Mouse (Mus musculus) hindbrain, embryonic 11.5 days (tissue): ENCODE results near the gene Prss2. TPM values are rescaled to one million over a fixed set of nuclear protein-coding genes. Genes with fewer than 3 reads are reported as not detected.
"Not testable (repeated sequence)": the region's sequence is repeated elsewhere in the genome, so short reads cannot be mapped to it uniquely, and the experiment has no call there.

Experiments used
- ATAC-seq: fragments of 200-750 bp; cut with Nextera tagmentation; 2 replicates; pipeline ENCODE4 v1.8.0; 2017; ENCODE audit warnings: mild to moderate bottlenecking, moderate TSS enrichment, moderate library complexity; ENCODE audit not compliant: low FRiP score
- DNase-seq: peaks from one replicate; pipeline ENCODE4 v3.0.0-alpha.2; 2015; ENCODE audit warnings: low spot score
- H3K27ac ChIP-seq: fragments of 300-500 bp; sonication (generic); 2 replicates; pipeline ENCODE4 v1.5.1; 2014; ENCODE audit warnings: mild to moderate bottlenecking, low read depth, low read length
- H3K27me3 ChIP-seq: fragments of 300-500 bp; sonication (generic); 2 replicates; pipeline ENCODE4 v1.6.1; 2014; ENCODE audit warnings: mild to moderate bottlenecking, low read length, moderate library complexity, mixed read lengths; ENCODE audit not compliant: control insufficient read depth, insufficient read depth
- H3K36me3 ChIP-seq: fragments of 300-500 bp; sonication (generic); 2 replicates; pipeline ENCODE4 v1.6.1; 2014; ENCODE audit warnings: mild to moderate bottlenecking, low read length, moderate library complexity, mixed read lengths; ENCODE audit not compliant: control insufficient read depth, insufficient read depth
- H3K4me1 ChIP-seq: fragments of 300-500 bp; sonication (generic); replicated peaks from 2 replicates; pipeline ENCODE4 v1.6.1; 2014; ENCODE audit warnings: low read length, mixed read lengths; ENCODE audit not compliant: control insufficient read depth, insufficient read depth
- H3K4me2 ChIP-seq: fragments of 300-500 bp; sonication (generic); replicated peaks from 2 replicates; pipeline ENCODE4 v1.6.1; 2014; ENCODE audit warnings: mild to moderate bottlenecking, low read depth, low read length
- H3K4me3 ChIP-seq: fragments of 300-500 bp; sonication (generic); 2 replicates; pipeline ENCODE4 v1.5.1; 2014; ENCODE audit warnings: low read depth, low read length
- H3K9ac ChIP-seq: fragments of 300-500 bp; sonication (generic); 2 replicates; pipeline ENCODE4 v1.6.1; 2014; ENCODE audit warnings: low read depth, low read length
- H3K9me3 ChIP-seq: fragments of 300-500 bp; sonication (generic); 2 replicates; pipeline ENCODE4 v1.6.1; 2016; ENCODE audit warnings: low read length; ENCODE audit not compliant: control insufficient read depth
- WGBS: fragments of 180-500 bp; shearing (Covaris S2); extraction: QIAGEN DNeasy Blood & Tissue Kit; methylation state at CpG from one replicate; pipeline ENCODE4 v1.1.7; 2014; 5-methylcytosine and 5-hydroxymethylcytosine counted together
- polyA plus RNA-seq: library from polyadenylated mRNA; unstranded; fragments of >200 nt; fragmentation: Nextera tagmentation; extraction: Ambion mirVana; gene quantifications from 2 replicates; pipeline ENCODE4 v1.2.1, GENCODE M21; 2014

Prss2 gene
- polyA plus RNA-seq, 1 experiment from 2014 or later = not detected

DNA sequence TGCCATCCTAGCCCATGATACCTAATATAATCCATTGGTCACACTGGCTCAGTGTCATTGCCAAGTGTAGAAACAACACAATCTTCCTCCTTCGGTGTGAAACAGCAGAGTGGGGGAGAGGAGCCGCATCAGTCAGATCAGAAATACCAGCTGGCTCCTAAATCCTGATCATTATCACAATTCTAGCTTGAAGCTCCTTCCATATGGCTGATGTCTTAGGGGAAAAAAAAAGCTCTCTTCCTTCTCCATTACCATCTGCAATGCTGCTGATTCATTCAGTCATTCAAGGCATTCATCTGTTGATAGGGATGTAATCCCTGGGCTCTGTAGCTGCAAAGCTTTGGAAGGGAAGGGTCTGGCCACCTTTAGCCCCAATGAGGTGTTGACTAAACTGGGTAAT is 38.7 kb downstream of the Prss2 start:
- Histone ChIP-seq H3K9me3 (no peaks in the 10 kb centered on the region), H3K27me3 (no peaks in the 10 kb centered on the region), H3K9ac (no peak overlapping the region), H3K4me3 (no peak overlapping the region), H3K4me2 (no peak overlapping the region), H3K36me3 (no peaks in the 10 kb centered on the region), H3K4me1 (no peaks in the 10 kb centered on the region), H3K27ac (no peak overlapping the region)
- 81% methylated on average over 2 of the region's 2 CpGs for WGBS
- no peak for ATAC-seq
- no peak for DNase-seq

DNA sequence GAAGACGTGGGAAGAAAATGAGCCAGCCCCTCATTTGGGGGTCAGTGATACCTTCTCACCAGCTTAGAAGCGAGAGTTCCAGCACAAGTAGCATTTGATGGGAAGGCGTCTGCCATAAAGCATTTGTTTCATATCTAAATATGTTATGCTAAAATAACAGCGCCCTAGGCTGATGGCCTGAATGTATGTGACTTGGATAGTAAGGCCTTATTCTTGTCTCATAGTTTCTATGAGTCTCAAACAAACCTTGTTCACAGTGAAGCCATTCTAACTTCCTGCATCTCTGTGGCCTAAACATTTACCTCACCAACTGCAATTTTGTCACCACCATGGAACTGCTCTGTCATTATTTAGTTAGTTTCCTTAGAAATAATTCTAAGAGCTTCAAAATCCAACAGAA is 41.0 kb downstream of the Prss2 start:
- DNase-seq (no peak), ATAC-seq (peak; percentile 47; the same call in 1 of the 2 replicates)
- no peak overlapping the region for H3K27ac ChIP-seq

GRCm38 (mm10) chr6:41563104-41563951 is 41.7 kb downstream of the Prss2 start:
- DNase-seq = peak; percentile 33
- not testable (repeated sequence) for H3K9ac ChIP-seq, H3K4me2 ChIP-seq, H3K4me1 ChIP-seq, H3K9me3 ChIP-seq, H3K36me3 ChIP-seq, H3K27me3 ChIP-seq, H3K27ac ChIP-seq
- WGBS = 46% methylated on average over 4 of the region's 23 CpGs
- peak overlapping the region; percentile 16; the same call in 1 of the 2 replicates for H3K4me3 ChIP-seq
- ATAC-seq = peak; percentile 76

More for the DNA sequence above, 41.0 kb downstream of the Prss2 start:
- H3K4me2 ChIP-seq = no peak overlapping the region
- no peaks in the 10 kb centered on the region for H3K36me3 ChIP-seq
- 90% methylated on average over 4 of the region's 4 CpGs for WGBS
- H3K9ac ChIP-seq = no peak overlapping the region
- H3K27me3 ChIP-seq = no peaks in the 10 kb centered on the region
- peak overlapping the region; percentile 16; the same call in 1 of the 2 replicates for H3K4me3 ChIP-seq
- H3K9me3 ChIP-seq = no peaks in the 10 kb centered on the region
- H3K4me1 ChIP-seq = no peaks in the 10 kb centered on the region

GRCm38 (mm10) chr6:41565261-41565660 is 43.7 kb downstream of the Prss2 start:
- H3K4me3 ChIP-seq = no peak overlapping the region
- ATAC-seq = no peak
- no peaks in the 10 kb centered on the region for H3K36me3 ChIP-seq
- no peak for DNase-seq
- 59% methylated on average over 1 of the region's 1 CpGs for WGBS
- H3K9ac ChIP-seq = no peak overlapping the region
- no peaks in the 10 kb centered on the region for H3K4me1 ChIP-seq
- H3K4me2 ChIP-seq = no peak overlapping the region
- no peaks in the 10 kb centered on the region for H3K27me3 ChIP-seq
- H3K9me3 ChIP-seq = no peaks in the 10 kb centered on the region
- H3K27ac ChIP-seq = no peak overlapping the region

DNA sequence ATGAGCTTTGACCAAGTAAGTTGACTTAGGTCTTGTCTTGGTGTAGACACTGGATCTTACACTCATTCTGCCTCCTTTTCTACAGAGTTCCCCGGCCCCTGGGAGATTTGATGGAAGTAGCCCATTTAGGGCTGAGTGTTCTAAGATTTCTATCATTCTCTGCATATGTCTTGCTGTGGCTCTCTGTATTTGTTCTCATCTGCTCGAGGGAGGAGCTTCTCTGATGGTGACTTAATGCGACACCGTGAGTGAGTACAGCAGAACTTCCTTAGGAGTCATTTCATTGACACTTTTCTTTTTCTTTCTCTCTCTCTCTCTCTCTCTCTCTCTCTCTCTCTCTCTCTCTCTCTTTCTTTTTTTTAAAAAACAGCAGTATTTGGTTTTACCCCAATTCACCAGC is 45.4 kb downstream of the Prss2 start:
- WGBS = 89% methylated on average over 4 of the region's 4 CpGs
- Histone ChIP-seq H3K9me3 (no peaks in the 10 kb centered on the region), H3K4me1 (no peaks in the 10 kb centered on the region), H3K9ac (no peak overlapping the region), H3K27ac (no peak overlapping the region), H3K27me3 (no peaks in the 10 kb centered on the region), H3K36me3 (no peaks in the 10 kb centered on the region), H3K4me3 (no peak overlapping the region), H3K4me2 (no peak overlapping the region)
- no peak for DNase-seq
- ATAC-seq = no peak

DNA sequence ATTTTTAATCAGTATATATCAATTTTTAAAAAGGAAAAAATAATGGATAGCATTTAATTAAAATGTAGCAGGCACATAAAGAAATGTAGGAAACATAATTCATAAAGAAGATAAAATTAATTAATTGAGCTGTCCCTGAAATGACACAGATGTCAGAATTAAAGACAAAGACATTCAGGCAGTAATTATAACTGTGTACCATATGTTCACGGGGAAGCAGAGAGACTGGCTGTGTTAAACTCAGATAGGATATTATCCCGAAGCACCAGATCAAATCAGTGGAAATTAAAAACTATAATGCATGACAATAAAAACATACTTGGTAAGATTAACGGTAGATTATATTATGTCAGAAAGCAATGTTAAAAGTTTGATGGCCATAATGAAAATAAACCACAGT is 47.5 kb downstream of the Prss2 start:
- no peaks in the 10 kb centered on the region for H3K9me3 ChIP-seq
- H3K36me3 ChIP-seq = no peaks in the 10 kb centered on the region
- H3K4me2 ChIP-seq = no peak overlapping the region
- no peak overlapping the region for H3K9ac ChIP-seq
- no peak overlapping the region for H3K4me3 ChIP-seq
- H3K4me1 ChIP-seq = no peaks in the 10 kb centered on the region
- H3K27ac ChIP-seq = no peak overlapping the region
- ATAC-seq (no peak), DNase-seq (no peak)
- WGBS = 85% methylated on average over 3 of the region's 3 CpGs
- H3K27me3 ChIP-seq = no peaks in the 10 kb centered on the region

Other genes starting within 250 kb of the Prss2 start
- not detected in 2 replicates for gene Try4, start 219.5 kb upstream of the Prss2 start, polyA plus RNA-seq
- not detected in 2 replicates for gene Try5, start 204.9 kb upstream of the Prss2 start, polyA plus RNA-seq
- gene Try10, start 167.7 kb upstream of the Prss2 start, polyA plus RNA-seq = not detected in 2 replicates
- 0.26 and 0.32 TPM in 2 replicates for gene Prss3, start 144.1 kb upstream of the Prss2 start, polyA plus RNA-seq
- gene Gm5771, start 129.4 kb upstream of the Prss2 start, polyA plus RNA-seq = not detected in 2 replicates
- 0.22 and 0.69 TPM in 2 replicates for gene Gm10334, start 75.6 kb upstream of the Prss2 start, polyA plus RNA-seq
- gene Prss1, start 62.9 kb upstream of the Prss2 start, polyA plus RNA-seq = not detected in 2 replicates
- 8.8 and 8.9 TPM in 2 replicates for gene Ephb6, start 83.7 kb downstream of the Prss2 start, polyA plus RNA-seq
- gene Trpv6, start 114.6 kb downstream of the Prss2 start, polyA plus RNA-seq = 0.34 and 0.43 TPM in 2 replicates
- not detected in 2 replicates for gene Trpv5, start 159.0 kb downstream of the Prss2 start, polyA plus RNA-seq
- not detected in 2 replicates for gene Llcfc1, start 162.6 kb downstream of the Prss2 start, polyA plus RNA-seq
- gene Kel, start 182.6 kb downstream of the Prss2 start, polyA plus RNA-seq = 9.2 and 10.0 TPM in 2 replicates